Mouse (Mus musculus) layer of hippocampus, adult 2 months (tissue): ENCODE results near the gene Sh3bp5l. TPM values are rescaled to one million over a fixed set of nuclear protein-coding genes. Genes with fewer than 3 reads are reported as not detected.
A peak's percentile ranks its signal among the peaks of the same experiment; 100 is the strongest.
"Not testable (repeated sequence)": the region's sequence is repeated elsewhere in the genome, so short reads cannot be mapped to it uniquely, and the experiment has no call there.

ENCODE experiments used
- DNase-seq, 2 experiments: peaks; one replicate each; pipeline ENCODE4 v3.0.0; 2022; ENCODE audit warnings: low spot score in 2 of 2
- H3K27ac ChIP-seq: fragments of 200-600 bp; 2 replicates; pipeline ENCODE4 v1.8.1; 2022
- H3K4me3 ChIP-seq: fragments of 200-600 bp; 2 replicates; pipeline ENCODE4 v1.8.1; 2022; ENCODE audit warnings: mild to moderate bottlenecking
- CTCF ChIP-seq: fragments of 200-600 bp; conservative IDR thresholded peaks from 2 replicates; pipeline ENCODE4 v1.8.1; 2022; ENCODE audit warnings: antibody characterized with exemption, mild to moderate bottlenecking, moderate library complexity
- long read RNA-seq, 2 experiments: library from polyadenylated mRNA; stranded (forward); transcript quantifications; one replicate each; pipeline ENCODE4 v2.0.0; 2021; ENCODE audit warnings: borderline mapping rate in 2 of 2
- total RNA-seq, 2 experiments: library from RNA; stranded (reverse); gene quantifications; 2 replicates each; pipeline ENCODE4 v1.2.3; 2021

Gene Sh3bp5l
- total RNA-seq, result 10 to 100 TPM; 52.9 to 56.2 TPM
- long read RNA-seq, experiment 1, transcript Sh3bp5l-201 (7 exons, 2,977 nt), result major isoform, 32 of 57 reads
- long read RNA-seq, experiment 1, transcript Sh3bp5l-202 (7 exons, 3,016 nt), result minor isoform, 15 of 57 reads
- long read RNA-seq, experiment 1, partial matches to known transcripts, result 5 of 57 reads
- long read RNA-seq, experiment 1, other reads (novel, unspliced or antisense), result 5 of 57 reads
- long read RNA-seq, experiment 2, transcript Sh3bp5l-201 (7 exons, 2,977 nt), result major isoform, 56 of 93 reads
- long read RNA-seq, experiment 2, transcript Sh3bp5l-202 (7 exons, 3,016 nt), result minor isoform, 17 of 93 reads
- long read RNA-seq, experiment 2, partial matches to known transcripts, result 11 of 93 reads
- long read RNA-seq, experiment 2, other reads (novel, unspliced or antisense), result 9 of 93 reads

DNA sequence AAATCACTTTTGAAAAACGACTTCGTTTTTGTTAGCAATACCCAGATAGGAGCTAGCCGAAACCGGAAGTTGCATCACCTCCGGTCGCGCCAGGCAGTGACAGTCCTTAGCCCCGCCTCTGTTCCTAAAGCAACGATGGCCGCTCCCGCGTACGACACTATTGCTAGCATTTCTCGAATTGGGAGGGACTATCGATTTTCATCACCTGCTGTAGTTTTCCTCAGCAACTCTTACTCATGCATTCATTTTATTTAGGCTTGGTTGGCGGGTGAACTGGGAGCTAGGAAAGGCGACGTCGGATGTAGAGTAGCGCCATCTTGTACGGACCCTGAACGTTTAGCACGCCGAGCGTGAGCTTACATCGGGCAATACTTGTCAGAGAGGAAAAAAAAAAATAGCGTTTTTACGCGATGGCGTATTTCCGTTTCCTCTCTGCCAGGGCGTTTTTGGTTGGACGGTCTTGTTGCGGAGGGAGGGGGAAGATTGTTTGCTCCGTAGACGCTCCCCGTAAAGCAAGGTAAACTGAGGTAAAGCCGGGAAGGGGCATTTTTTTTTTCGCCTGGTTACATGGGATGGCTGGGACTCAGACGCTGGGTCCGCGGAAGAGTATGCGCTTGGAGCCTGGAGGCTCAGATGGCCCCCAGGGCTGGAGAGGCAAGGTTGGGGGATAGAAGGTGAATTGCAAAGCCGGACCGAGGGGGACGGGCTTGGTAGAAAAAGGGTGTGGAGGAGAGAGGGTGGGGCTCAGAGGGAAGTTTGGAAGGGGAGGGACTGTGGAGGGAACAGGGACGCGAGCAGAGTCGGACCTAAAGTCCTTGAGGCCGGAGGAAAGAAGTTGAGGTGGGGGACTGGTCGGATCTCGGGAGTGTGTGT is at the start of gene Sh3bp5l, which contains the start of gene Zfp672:
Gene Sh3bp5l (plus strand): TSS at position 449 of the 873 bp plus-strand sequence.
Gene Zfp672 (minus strand): TSS at position 64 of the 873 bp plus-strand sequence.
- DNase-seq, result peak; percentile 89 to 96
- Histone ChIP-seq H3K27ac (peak within 1 kb of the TSS; percentile 98), H3K4me3 (peak within 1 kb of the TSS; percentile 70)
- TF ChIP-seq CTCF, result no peak; the same call in 1 of the 2 replicates

DNA sequence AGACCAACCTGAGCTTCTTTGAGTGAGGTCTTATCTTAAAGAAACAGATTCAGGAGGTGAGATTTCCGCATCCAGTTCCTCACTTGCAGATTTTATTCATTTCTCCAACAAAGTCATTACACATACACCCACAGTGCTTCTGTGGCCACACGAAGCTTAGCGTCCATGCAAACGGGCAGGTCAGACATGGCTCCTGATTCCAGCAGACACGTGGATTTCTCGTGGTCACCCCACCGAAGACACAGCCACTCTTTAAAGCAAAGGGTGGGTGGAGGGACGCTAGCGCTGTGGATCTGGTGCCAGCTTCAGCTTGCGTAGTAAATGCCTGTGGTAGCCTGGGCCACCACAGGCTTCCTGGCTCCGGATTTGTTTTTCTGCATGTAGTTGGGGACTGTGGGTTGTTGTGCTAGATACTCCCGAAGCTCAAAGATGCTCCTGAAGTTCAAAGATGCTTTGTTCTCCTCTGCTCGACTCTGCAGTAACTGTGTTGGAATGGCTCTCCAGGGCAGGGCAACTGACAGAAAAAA is 48.5 kb upstream of the Sh3bp5l start:
- DNase-seq, result no peak
- no peak overlapping the region for H3K4me3 ChIP-seq
- no peak overlapping the region for H3K27ac ChIP-seq
- TF ChIP-seq CTCF, result no peak

DNA sequence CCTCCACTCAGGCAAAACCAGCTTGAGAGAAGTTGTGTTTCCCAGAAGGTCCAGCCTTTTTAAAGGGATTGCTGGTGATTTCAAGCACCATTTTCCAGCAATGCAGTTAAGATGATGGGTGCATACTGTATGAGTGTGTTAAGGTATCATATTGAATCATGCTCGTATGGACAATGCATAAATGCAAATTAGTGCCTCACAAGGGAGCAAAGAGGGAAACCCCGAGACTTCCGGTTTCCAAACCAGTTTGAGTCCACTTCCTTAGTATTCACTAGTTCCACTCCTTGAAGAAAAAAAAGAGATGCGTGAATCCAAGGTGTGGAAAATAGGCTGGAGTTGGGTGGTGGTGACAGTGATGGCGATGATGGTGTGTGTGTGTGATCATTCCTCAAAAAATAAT is 48.0 kb upstream of the Sh3bp5l start:
- TF ChIP-seq CTCF, result no peak
- Histone ChIP-seq H3K27ac (no peak overlapping the region), H3K4me3 (no peak overlapping the region)
- no peak for DNase-seq

DNA sequence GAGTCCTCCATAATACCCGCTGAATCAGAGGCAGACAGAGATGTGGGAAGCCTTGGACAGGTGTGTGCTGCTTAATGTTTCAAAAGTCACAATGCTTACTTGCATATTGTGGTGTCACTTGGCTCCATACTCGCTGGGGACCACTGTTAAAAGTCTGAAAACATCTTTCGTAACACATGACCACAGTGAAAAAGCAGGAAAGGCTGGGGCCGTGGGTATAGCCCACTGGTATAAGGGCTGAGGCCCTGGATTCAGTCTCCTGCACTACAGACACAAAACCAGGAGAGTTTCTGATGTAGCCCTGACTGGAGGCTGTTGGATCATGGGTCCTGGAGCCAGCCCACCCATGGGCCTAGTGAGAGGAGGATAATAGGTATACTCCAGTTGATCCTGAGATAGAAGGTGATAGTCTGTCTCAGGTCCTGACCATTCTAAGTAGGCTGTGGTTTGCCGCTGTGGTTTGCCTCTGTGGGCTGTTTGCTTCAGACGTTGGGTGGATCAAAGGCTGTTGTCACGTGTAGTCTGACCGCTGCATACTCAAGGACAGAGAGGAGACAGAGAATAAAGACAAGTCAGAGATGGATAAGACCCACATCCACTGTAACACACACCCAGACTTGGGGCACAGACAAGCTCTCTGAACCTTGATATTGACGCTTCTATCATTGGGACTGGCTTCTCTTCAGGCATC is 40.4 kb upstream of the Sh3bp5l start:
- TF ChIP-seq CTCF, result no peak
- no peak for DNase-seq
- H3K4me3 ChIP-seq, result no peak overlapping the region
- H3K27ac ChIP-seq, result no peak overlapping the region

DNA sequence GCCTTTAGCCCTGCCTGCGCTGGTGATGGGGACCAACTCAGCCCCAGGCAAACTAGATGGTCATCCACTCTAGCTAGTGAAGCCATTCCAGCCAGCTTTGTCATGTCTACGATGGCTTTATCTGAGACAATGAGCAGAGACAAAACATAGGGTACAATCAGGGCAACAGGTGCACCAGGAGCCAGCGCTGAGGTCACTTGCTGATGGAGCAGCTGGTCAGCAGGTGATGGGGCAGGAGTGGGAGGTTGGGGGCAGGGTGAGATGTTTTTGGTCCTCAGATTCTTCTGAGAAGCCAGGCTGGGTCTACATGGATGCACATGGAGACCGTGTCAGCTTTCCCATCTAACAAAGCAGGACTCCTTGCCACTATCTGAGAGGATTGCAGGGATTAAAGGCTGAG is 39.7 kb upstream of the Sh3bp5l start:
- Histone ChIP-seq H3K4me3 (no peak overlapping the region), H3K27ac (no peak overlapping the region)
- no peak for DNase-seq
- no peak for TF ChIP-seq CTCF

DNA sequence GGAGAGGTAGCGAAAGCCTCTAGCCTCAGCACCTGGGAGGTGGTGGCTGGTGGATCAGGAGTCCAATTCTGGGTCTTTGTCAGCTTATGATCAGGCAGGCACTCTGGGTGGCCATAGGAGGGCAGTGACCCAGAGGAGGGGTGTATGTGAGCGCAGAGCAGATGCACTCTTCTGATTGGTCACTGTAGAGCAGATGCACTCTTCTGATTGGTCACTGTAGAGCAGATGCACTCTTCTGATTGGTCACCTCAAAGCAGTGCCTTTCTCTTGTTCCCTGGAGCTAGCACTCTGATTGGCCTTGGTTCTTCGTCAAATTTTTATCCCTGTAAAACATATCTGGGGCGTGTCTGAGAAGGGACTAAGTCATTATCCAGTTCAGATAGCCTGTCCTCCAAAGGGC is 37.7 kb upstream of the Sh3bp5l start:
- no peak for DNase-seq
- TF ChIP-seq CTCF, result no peak
- H3K27ac ChIP-seq, result no peak overlapping the region
- H3K4me3 ChIP-seq, result no peak overlapping the region

DNA sequence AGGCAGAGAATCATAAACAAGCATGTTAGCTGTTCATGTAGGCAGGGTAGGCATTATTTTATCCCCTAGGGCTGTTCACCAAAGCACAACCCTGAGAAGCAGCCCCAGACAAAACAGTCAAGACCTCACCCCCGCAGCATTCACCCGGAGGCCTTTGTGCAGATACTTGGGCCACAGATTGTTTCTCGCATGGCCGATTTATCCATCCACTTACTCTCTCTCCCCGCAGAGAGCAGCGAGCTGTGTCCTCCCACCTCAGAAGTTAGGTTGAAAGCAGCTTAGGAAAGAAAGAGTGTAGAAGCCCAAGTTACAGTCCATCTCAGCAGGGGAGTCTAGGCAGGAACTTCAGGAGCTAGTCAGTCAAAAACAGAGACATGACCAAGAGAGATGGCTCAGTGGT is 33.1 kb upstream of the Sh3bp5l start:
- Histone ChIP-seq H3K4me3 (no peak overlapping the region), H3K27ac (no peak overlapping the region)
- no peak for DNase-seq
- no peak for TF ChIP-seq CTCF

DNA sequence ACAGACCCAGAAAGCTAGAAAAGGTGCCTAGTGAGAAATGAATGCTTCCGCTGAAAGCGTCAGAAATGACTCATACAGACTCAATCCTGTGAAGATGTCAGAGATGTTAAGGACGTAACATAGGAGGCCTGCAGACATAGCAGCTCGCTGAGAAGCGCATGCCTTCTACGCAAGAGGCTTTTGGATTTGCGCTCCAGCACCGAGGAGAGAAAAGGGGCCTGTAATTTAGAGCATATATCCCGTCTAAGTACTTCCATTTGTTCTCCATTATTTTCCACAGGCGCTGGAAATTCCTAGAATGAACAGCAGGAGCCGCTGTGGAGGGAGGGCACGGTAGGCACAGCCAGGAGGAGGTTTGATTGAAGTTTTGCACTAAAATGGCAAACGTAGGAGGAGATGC is 29.5 kb upstream of the Sh3bp5l start:
- Histone ChIP-seq H3K27ac (peak overlapping the region; percentile 85), H3K4me3 (peak overlapping the region; percentile 56)
- peak; percentile 70 to 83 for DNase-seq
- peak; percentile 78 for TF ChIP-seq CTCF

DNA sequence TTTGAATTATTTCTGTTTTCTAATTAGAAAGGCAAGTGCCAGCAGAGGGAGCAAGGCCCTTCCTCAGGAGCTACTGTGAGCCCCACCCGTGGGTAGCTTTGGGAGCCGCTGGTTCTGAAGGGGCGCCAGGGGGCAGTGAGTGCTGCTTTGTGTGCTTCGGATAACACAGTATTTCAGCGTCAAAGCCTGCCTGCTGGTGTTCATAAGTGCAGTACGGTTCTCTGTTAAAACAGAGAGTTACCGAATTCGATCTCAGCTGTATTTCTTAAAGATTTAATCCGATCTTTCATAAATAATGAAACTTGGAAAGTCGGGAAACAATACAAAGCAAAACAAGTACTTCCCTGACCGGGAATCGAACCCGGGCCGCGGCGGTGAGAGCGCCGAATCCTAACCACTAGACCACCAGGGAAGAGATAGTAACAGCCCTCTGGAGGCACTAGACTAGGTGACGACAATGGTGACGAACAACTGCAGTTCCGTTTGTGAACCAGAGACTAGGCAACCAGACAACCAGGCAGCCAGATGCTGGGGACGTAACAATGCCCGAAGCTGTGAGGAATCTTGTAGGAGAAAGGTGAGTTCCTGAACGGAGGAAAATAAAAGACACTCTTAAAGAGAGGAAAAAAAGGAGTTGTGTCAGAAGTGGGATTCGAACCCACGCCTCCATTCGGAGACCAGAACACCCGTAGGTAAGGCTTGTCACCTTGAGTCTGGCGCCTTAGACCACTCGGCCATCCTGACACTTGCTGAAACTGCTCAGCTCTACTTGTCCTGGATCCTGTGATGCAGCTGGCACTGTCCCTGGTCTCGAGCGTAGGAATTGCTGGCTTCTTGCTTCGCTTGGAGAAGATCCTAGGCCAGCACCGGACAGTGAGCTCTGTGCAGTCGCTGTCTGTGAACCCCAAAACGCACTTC is 28.4 kb upstream of the Sh3bp5l start:
- peak overlapping the region; percentile 56 for H3K4me3 ChIP-seq
- DNase-seq, result peak; percentile 96 to 99
- H3K27ac ChIP-seq, result peak overlapping the region; percentile 85
- peak; percentile 78 for TF ChIP-seq CTCF

DNA sequence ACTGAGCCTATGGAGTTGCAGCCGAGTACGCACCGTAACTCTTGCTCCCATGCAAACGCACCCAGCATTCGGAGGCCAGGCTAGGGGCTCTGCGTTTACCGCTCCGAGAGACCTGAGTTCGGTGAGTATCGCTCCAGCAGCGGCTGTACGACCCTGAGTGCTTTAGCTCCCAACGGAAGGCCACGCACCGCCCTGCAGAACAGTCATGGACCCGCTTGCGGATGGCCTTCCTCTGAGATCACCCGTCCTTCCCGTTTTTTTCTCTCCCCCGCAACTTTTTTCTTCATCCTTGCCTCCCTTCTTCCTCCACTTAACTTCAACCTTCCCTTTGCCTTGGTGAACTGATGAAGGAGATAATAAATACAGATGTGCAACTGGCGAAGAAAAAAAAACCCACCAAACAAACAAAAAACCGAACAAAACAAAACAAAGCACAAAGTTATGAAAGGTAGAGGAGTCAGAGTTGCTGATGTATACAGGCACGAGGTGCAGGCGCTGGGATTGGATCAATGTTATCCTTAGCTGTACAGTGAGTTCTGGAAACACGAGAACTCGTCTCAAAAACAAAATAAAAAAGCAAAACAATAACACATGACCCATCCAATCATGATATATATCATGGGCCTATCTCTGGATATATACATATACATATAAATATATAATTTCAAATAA is 27.6 kb upstream of the Sh3bp5l start:
- H3K4me3 ChIP-seq, result peak overlapping the region; percentile 56
- DNase-seq, result no peak
- no peak for TF ChIP-seq CTCF
- H3K27ac ChIP-seq, result peak overlapping the region; percentile 85

DNA sequence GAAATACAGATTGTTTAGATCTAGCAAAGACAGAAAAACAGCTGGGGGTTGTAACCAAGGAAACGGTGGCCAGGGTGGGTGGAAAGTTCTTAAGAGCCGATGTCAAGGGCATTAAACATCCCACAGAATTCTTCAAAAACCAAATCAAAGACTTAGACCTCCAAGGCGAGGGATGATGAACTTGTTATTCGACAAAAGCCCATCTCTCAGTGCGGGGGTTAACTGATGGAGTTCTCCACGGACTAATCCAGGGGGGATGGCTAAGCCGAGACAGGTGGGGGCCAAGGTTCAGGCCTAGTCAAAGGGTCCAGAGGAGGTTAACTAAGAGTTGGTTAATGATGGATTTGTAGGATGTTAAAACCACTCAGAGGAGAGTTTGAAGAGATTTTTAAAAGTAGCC is 26.9 kb upstream of the Sh3bp5l start:
- DNase-seq, result no peak
- Histone ChIP-seq H3K27ac (peak overlapping the region; percentile 85; the same call in 1 of the 2 replicates), H3K4me3 (no peak overlapping the region)
- no peak for TF ChIP-seq CTCF

DNA sequence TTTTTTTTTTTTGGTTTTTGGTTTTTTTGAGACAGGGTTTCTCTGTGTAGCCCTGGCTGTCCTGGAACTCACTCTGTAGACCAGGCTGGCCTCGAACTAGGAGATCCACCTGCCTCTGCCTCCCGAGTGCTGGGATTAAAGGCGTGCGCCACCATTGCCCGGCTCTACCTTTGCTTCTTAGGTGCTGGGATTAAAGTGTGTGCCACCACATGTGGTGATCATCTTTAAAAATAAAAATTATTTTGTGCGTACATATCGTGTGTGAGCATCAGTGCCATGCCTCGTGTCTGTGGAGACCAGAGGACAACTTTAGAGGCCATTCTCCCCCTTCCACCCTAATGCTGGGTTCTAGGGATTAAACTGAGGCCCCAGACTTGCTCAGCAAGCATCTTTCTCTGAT is 25.2 kb upstream of the Sh3bp5l start:
- DNase-seq, H3K27ac ChIP-seq, H3K4me3 ChIP-seq: not testable (repeated sequence)
